Mouse (Mus musculus) heart, embryonic 14.5 days (tissue): ENCODE measurements around the gene Krtap4-16. TPM values are rescaled to one million over a fixed set of nuclear protein-coding genes. Genes with fewer than 3 reads are reported as not detected.
"Not testable (repeated sequence)": the region's sequence is repeated elsewhere in the genome, so short reads cannot be mapped to it uniquely, and the experiment has no call there.

Experiments
- ATAC-seq: fragments of 200-750 bp; cut with Nextera tagmentation; 2 replicates; pipeline ENCODE4 v1.8.0; 2017; ENCODE audit warnings: low read depth, moderate TSS enrichment; ENCODE audit not compliant: insufficient number of reproducible peaks, insufficient read depth, low FRiP score
- H3K27ac ChIP-seq, 2 experiments: fragments of 200-500 bp in 1 of 2; fragments of 300-500 bp in 1 of 2; sonication (generic) in 1 of 2; replicated peaks in 1 of 2; 2 replicates each; pipeline ENCODE4 v1.5.1; 2012 to 2014; ENCODE audit warnings: low read depth in 2 of 2, low read length in 2 of 2, control low read depth in 1 of 2, mild to moderate bottlenecking in 1 of 2, mixed read lengths in 1 of 2; ENCODE audit not compliant: control insufficient read depth in 1 of 2, insufficient read depth in 1 of 2
- H3K27me3 ChIP-seq: fragments of 300-500 bp; sonication (generic); 2 replicates; pipeline ENCODE4 v1.6.1; 2014; ENCODE audit warnings: mild to moderate bottlenecking, low read length, control low read depth; ENCODE audit not compliant: control insufficient read depth, insufficient read depth
- H3K36me3 ChIP-seq: fragments of 300-500 bp; sonication (generic); 2 replicates; pipeline ENCODE4 v1.6.1; 2014; ENCODE audit warnings: mild to moderate bottlenecking, control low read depth, low read length, mixed read lengths; ENCODE audit not compliant: control insufficient read depth, insufficient read depth
- H3K4me1 ChIP-seq, 2 experiments: fragments of 200-500 bp in 1 of 2; fragments of 300-500 bp in 1 of 2; sonication (generic) in 1 of 2; 2 replicates each; pipeline ENCODE4 v1.6.1; 2012 to 2014; ENCODE audit warnings: low read length in 2 of 2, control low read depth in 1 of 2, mixed read lengths in 1 of 2; ENCODE audit not compliant: control insufficient read depth in 2 of 2, insufficient read depth in 2 of 2
- H3K4me2 ChIP-seq: fragments of 300-500 bp; sonication (generic); 2 replicates; pipeline ENCODE4 v1.6.1; 2014; ENCODE audit warnings: mild to moderate bottlenecking, low read length
- H3K4me3 ChIP-seq, 2 experiments: fragments of 200-500 bp in 1 of 2; fragments of 300-500 bp in 1 of 2; sonication (generic) in 1 of 2; 2 replicates each; pipeline ENCODE4 v1.5.1; 2012 to 2014; ENCODE audit warnings: low read length in 2 of 2, mild to moderate bottlenecking in 2 of 2, control low read depth in 1 of 2, low read depth in 1 of 2, moderate library complexity in 1 of 2; ENCODE audit not compliant: control insufficient read depth in 1 of 2, insufficient read depth in 1 of 2
- H3K9ac ChIP-seq: fragments of 300-500 bp; sonication (generic); 2 replicates; pipeline ENCODE4 v1.6.1; 2014; ENCODE audit warnings: mild to moderate bottlenecking, low read length
- H3K9me3 ChIP-seq: fragments of 300-500 bp; sonication (generic); 2 replicates; pipeline ENCODE4 v1.6.1; 2016; ENCODE audit warnings: low read length, control low read depth; ENCODE audit not compliant: control insufficient read depth
- WGBS: fragments of 180-500 bp; shearing (Covaris S2); extraction: QIAGEN DNeasy Blood & Tissue Kit; methylation state at CpG from one replicate; pipeline ENCODE4 v1.1.7; 2014; 5-methylcytosine and 5-hydroxymethylcytosine counted together
- polyA plus RNA-seq: library from polyadenylated mRNA; unstranded; fragments of >200 nt; fragmentation: Nextera tagmentation; extraction: Ambion mirVana; gene quantifications from 2 replicates; pipeline ENCODE4 v1.2.1, GENCODE M21; 2014

Gene Krtap4-16
- not detected in 2 replicates for polyA plus RNA-seq

- no peaks in the 10 kb centered on the region for H3K27me3 ChIP-seq
- H3K4me3 ChIP-seq, result no peak within 1 kb of the TSS
- H3K4me2 ChIP-seq, result no peak within 1 kb of the TSS
- no peak within 1 kb of the TSS for H3K27ac ChIP-seq
- no peaks in the 10 kb centered on the region for H3K36me3 ChIP-seq
- no peak within 1 kb of the TSS for H3K9ac ChIP-seq
- ATAC-seq, result no peak
- H3K4me1 ChIP-seq, result no peaks in the 10 kb centered on the region
- no peaks in the 10 kb centered on the region for H3K9me3 ChIP-seq
These were observed at the start of gene Krtap4-16 for GRCm38 (mm10) chr11:99851508-99851907. Krtap4-16 (minus strand) TSS chr11:99851608.

DNA sequence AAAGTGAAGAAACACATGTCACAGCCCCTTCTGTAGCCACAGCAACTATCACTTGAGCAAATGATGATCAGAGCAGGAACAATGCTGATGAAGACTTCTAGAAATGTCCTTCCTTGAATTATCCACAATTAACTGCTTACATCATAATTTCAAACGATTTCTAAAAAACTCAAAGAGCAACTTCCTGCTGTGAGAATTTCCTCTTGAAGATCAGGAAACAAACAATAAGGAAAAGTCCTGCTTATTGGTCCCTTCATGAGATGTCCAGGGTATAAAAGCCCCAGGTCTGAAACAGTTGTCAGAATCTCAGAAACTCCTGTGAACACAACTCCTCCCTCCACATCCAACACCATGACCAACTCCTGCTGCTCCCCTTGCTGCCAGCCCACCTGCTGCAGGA, 27.5 kb upstream of the Krtap4-16 start, which contains the start of gene Gm11567:
Gene Gm11567, plus strand, starts transcription at position 301 of the 400 bp plus-strand sequence.
- not testable (repeated sequence) for H3K4me2 ChIP-seq, H3K4me3 ChIP-seq, H3K36me3 ChIP-seq, H3K27me3 ChIP-seq, H3K27ac ChIP-seq, H3K9ac ChIP-seq, H3K9me3 ChIP-seq, ATAC-seq, H3K4me1 ChIP-seq
- 36% methylated on average over 1 of the region's 1 CpGs for WGBS

DNA sequence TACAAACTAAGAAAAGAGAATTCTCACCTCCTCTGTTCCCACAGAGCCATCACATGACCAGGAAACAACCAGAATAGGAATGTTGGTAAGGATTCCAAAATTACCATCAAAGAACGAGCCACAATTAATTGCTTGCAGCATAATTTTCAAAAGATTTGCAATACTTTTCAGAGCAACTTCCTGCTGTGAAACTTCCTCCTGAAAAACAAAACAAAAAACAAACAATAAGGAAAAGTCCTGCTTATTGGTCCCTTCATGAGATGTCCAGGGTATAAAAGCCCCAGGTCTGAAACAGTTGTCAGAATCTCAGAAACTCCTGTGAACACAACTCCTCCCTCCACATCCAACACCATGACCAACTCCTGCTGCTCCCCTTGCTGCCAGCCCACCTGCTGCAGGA, 21.7 kb upstream of the Krtap4-16 start, which contains the start of gene Krtap9-1:
Gene Krtap9-1, plus strand, starts transcription at position 301 of the 400 bp plus-strand sequence.
- not testable (repeated sequence) for H3K27me3 ChIP-seq

DNA sequence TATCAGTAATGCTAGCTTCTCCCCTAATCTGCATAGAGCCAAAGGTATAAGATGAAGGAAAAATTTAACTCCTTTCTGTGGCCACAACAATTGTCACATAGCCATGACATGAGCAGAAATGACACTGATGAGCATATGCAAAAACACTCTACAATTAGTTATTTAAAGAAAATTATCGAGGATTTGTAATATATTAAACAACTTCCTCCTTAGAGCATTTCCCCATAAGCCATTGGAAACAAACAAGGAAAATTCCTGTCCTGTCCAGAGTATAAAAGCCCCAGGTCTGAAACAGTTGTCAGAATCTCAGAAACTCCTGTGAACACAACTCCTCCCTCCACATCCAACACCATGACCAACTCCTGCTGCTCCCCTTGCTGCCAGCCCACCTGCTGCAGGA, 12.8 kb upstream of the Krtap4-16 start, which contains the start of gene Gm11559:
Gene Gm11559, plus strand, starts transcription at position 301 of the 400 bp plus-strand sequence.
- not testable (repeated sequence) for H3K4me3 ChIP-seq, H3K36me3 ChIP-seq, ATAC-seq, H3K9me3 ChIP-seq, H3K9ac ChIP-seq, H3K4me2 ChIP-seq, H3K27ac ChIP-seq, H3K27me3 ChIP-seq, H3K4me1 ChIP-seq
- 42% methylated on average over 1 of the region's 1 CpGs for WGBS

More for the DNA sequence above, 21.7 kb upstream of the Krtap4-16 start, which contains the start of gene Krtap9-1:
- H3K36me3 ChIP-seq, ATAC-seq, H3K9ac ChIP-seq, H3K4me3 ChIP-seq, H3K27ac ChIP-seq, H3K4me1 ChIP-seq, H3K9me3 ChIP-seq, H3K4me2 ChIP-seq: not testable (repeated sequence)
- WGBS, result 67% methylated on average over 1 of the region's 1 CpGs

DNA sequence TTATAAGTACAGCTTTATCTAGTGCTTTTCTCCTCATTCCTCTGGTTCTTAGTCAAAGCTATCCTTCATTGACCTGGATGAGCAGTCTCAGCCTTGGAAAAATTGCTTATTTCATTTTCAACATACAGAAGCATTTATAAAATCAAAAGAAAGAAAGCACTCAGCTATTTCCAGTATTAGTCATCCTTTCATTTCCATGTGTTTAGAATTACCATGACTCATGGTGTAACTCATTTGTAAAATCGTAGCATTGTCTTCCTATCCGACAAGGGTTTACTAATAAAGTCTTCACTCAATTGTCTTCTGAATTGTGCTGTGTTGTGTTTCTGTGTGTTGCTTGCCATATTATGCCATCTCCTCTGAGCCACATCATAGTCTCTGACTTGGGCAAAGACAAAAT, 7.4 kb upstream of the Krtap4-16 start:
- no peak overlapping the region for H3K9ac ChIP-seq
- no peak for ATAC-seq
- no peak overlapping the region for H3K4me2 ChIP-seq
- WGBS, result 81% methylated on average over 2 of the region's 2 CpGs
- H3K4me3 ChIP-seq, result no peak overlapping the region
- no peaks in the 10 kb centered on the region for H3K4me1 ChIP-seq
- H3K9me3 ChIP-seq, result no peaks in the 10 kb centered on the region
- no peak overlapping the region for H3K27ac ChIP-seq
- H3K27me3 ChIP-seq, result no peaks in the 10 kb centered on the region
- H3K36me3 ChIP-seq, result no peaks in the 10 kb centered on the region

- Histone ChIP-seq H3K4me1 (no peaks in the 10 kb centered on the region), H3K4me3 (no peak within 1 kb of the TSS), H3K27ac (no peak within 1 kb of the TSS), H3K27me3 (no peaks in the 10 kb centered on the region), H3K9me3 (no peaks in the 10 kb centered on the region), H3K9ac (no peak within 1 kb of the TSS), H3K4me2 (no peak within 1 kb of the TSS), H3K36me3 (no peaks in the 10 kb centered on the region)
- 81% methylated on average over 2 of the region's 2 CpGs for WGBS
- ATAC-seq, result no peak
These were observed 6.2 kb upstream of the Krtap4-16 start, which contains the start of gene Gm11568 for GRCm38 (mm10) chr11:99857617-99858016. Gm11568 (plus strand) TSS chr11:99857917.

GRCm38 (mm10) chr11:99854121-99854520, 2.7 kb upstream of the Krtap4-16 start:
- Histone ChIP-seq H3K4me1 (no peaks in the 10 kb centered on the region), H3K27ac (no peak overlapping the region), H3K27me3 (no peaks in the 10 kb centered on the region), H3K9me3 (no peaks in the 10 kb centered on the region), H3K36me3 (no peaks in the 10 kb centered on the region), H3K4me2 (no peak overlapping the region), H3K9ac (no peak overlapping the region), H3K4me3 (no peak overlapping the region)
- ATAC-seq, result no peak
- 57% methylated on average over 3 of the region's 3 CpGs for WGBS

DNA sequence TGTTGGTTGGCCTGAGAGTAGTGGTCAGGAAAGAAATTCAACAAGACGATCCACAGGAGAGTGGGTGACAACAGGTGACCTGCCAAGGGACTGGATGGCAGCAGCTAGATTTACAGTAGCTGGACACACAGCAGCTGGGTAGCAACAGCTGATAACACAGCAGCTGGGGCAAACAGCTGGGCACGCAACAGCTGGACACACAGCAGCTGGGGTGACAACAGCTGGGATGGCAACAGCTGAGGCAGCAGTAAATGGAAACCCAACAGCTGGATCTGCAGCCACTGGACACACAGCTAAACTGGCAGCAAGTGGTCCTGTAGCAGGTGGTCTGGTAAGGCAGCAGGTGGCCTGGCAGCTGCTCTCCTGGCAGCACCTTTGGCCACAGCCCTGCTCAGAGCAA, 4.7 kb downstream of the Krtap4-16 start:
- Histone ChIP-seq H3K9me3 (no peaks in the 10 kb centered on the region), H3K9ac (no peak overlapping the region)
- WGBS, result 71% methylated on average over 2 of the region's 2 CpGs

More for the DNA sequence above, 4.7 kb downstream of the Krtap4-16 start:
- no peak overlapping the region for H3K27ac ChIP-seq
- H3K4me2 ChIP-seq, result no peak overlapping the region
- no peaks in the 10 kb centered on the region; the same call in 1 of the 2 replicates for H3K27me3 ChIP-seq
- H3K36me3 ChIP-seq, result no peaks in the 10 kb centered on the region
- no peak for ATAC-seq
- H3K4me1 ChIP-seq, result no peaks in the 10 kb centered on the region
- H3K4me3 ChIP-seq, result no peak overlapping the region
